Mouse (Mus musculus): Measurements from ENCODE around the gene Glis3. TPM values are rescaled to one million over a fixed set of nuclear protein-coding genes. Genes with fewer than 3 reads are reported as not detected.
A peak's percentile ranks its signal among the peaks of the same experiment; 100 is the strongest.

The Glis3 gene
- total RNA-seq, 2 experiments from 2014 or later, result 6.5 to 6.7 TPM

GRCm38 (mm10) chr19:28679291-28679775 lies 544 bp downstream of the Glis3 start:
- intact Hi-C loops (cut with DNase I), result no loop called here

GRCm38 (mm10) chr19:28678646-28679270 lies 1.1 kb downstream of the Glis3 start:
- TF ChIP-seq CTCF (IDR thresholded peaks at IDR 0.05), result no peak
- intact Hi-C loops (cut with DNase I), result no loop called here
- no peak for DNase-seq (ENCODE audit: extremely low spot score in 1 of 2, low spot score in 2 of 2)
- peak overlapping the region; percentile 59 for H3K4me3 ChIP-seq
- no peak overlapping the region for H3K27ac ChIP-seq

More at GRCm38 (mm10) chr19:28679291-28679775, 544 bp downstream of the Glis3 start:
- no peak for DNase-seq (ENCODE audit: extremely low spot score in 1 of 2, low spot score in 2 of 2)
- TF ChIP-seq CTCF (IDR thresholded peaks at IDR 0.05), result no peak
- Histone ChIP-seq H3K27ac (0 out of 2 replicates have a peak overlapping the region, but pooled peaks have one; percentile 11), H3K4me3 (peak overlapping the region; percentile 59)

GRCm38 (mm10) chr19:28677728-28678438 lies 2.0 kb downstream of the Glis3 start:
- TF ChIP-seq CTCF (IDR thresholded peaks at IDR 0.05), result no peak
- intact Hi-C loops (cut with DNase I), result no loop called here
- Histone ChIP-seq H3K4me3 (peak overlapping the region; percentile 59), H3K27ac (no peak overlapping the region)
- peak in 1 of 2 experiments; percentile 18 for DNase-seq (ENCODE audit: extremely low spot score in 1 of 2, low spot score in 2 of 2)

GRCm38 (mm10) chr19:28677045-28677727 lies 2.7 kb downstream of the Glis3 start:
- H3K4me3 ChIP-seq, result peak overlapping the region; percentile 59; the same call in 1 of the 2 replicates

GRCm38 (mm10) chr19:28663781-28664180 lies 16.1 kb downstream of the Glis3 start:
- Histone ChIP-seq H3K27ac (no peak overlapping the region), H3K4me3 (no peak overlapping the region)
- intact Hi-C loops (cut with DNase I), result no loop called here
- no peak for TF ChIP-seq CTCF (IDR thresholded peaks at IDR 0.05)
- no peak for DNase-seq (ENCODE audit: extremely low spot score in 1 of 2, low spot score in 2 of 2)

More at GRCm38 (mm10) chr19:28677045-28677727, 2.7 kb downstream of the Glis3 start:
- no peak for DNase-seq (ENCODE audit: extremely low spot score in 1 of 2, low spot score in 2 of 2)
- no peak; the same call in 1 of the 2 replicates for TF ChIP-seq CTCF (IDR thresholded peaks at IDR 0.05)
- no peak overlapping the region for H3K27ac ChIP-seq
- intact Hi-C loops (cut with DNase I), result no loop called here

- TF ChIP-seq CTCF (IDR thresholded peaks at IDR 0.05), result no peak
- intact Hi-C loops (cut with DNase I), result no loop called here
- no peak overlapping the region for H3K27ac ChIP-seq
- no peak for DNase-seq (ENCODE audit: extremely low spot score in 1 of 2, low spot score in 2 of 2)
- H3K4me3 ChIP-seq, result no peak overlapping the region
Measured at GRCm38 (mm10) chr19:28663148-28663547, 16.7 kb downstream of the Glis3 start.

- no peak for DNase-seq (ENCODE audit: extremely low spot score in 1 of 2, low spot score in 2 of 2)
- TF ChIP-seq CTCF (IDR thresholded peaks at IDR 0.05), result no peak
- intact Hi-C loops (cut with DNase I), result no loop called here
Measured at GRCm38 (mm10) chr19:28662474-28662873, 17.4 kb downstream of the Glis3 start.

GRCm38 (mm10) chr19:28660912-28661311 lies 19.0 kb downstream of the Glis3 start:
- Histone ChIP-seq H3K4me3 (no peak overlapping the region), H3K27ac (no peak overlapping the region)
- DNase-seq (ENCODE audit: extremely low spot score in 1 of 2, low spot score in 2 of 2), result no peak
- TF ChIP-seq CTCF (IDR thresholded peaks at IDR 0.05), result no peak
- intact Hi-C loops (cut with DNase I), result no loop called here

More at GRCm38 (mm10) chr19:28662474-28662873, 17.4 kb downstream of the Glis3 start:
- H3K4me3 ChIP-seq, result no peak overlapping the region
- no peak overlapping the region for H3K27ac ChIP-seq

- H3K4me3 ChIP-seq, result no peak overlapping the region
- no peak for TF ChIP-seq CTCF (IDR thresholded peaks at IDR 0.05)
- H3K27ac ChIP-seq, result no peak overlapping the region
- DNase-seq (ENCODE audit: extremely low spot score in 1 of 2, low spot score in 2 of 2), result no peak
- intact Hi-C loops (cut with DNase I), result no loop called here
Measured at GRCm38 (mm10) chr19:28657686-28658195, 22.1 kb downstream of the Glis3 start.

- no peak for DNase-seq (ENCODE audit: extremely low spot score in 1 of 2, low spot score in 2 of 2)
- H3K27ac ChIP-seq, result no peak overlapping the region
- intact Hi-C loops (cut with DNase I), result no loop called here
- TF ChIP-seq CTCF (IDR thresholded peaks at IDR 0.05), result no peak
- H3K4me3 ChIP-seq, result no peak overlapping the region
Measured at GRCm38 (mm10) chr19:28656882-28657281, 23.0 kb downstream of the Glis3 start.

GRCm38 (mm10) chr19:28655166-28655565 lies 24.7 kb downstream of the Glis3 start:
- no peak for DNase-seq (ENCODE audit: extremely low spot score in 1 of 2, low spot score in 2 of 2)
- H3K4me3 ChIP-seq, result no peak overlapping the region
- no peak for TF ChIP-seq CTCF (IDR thresholded peaks at IDR 0.05)
- intact Hi-C loops (cut with DNase I), result no loop called here
- no peak overlapping the region for H3K27ac ChIP-seq

GRCm38 (mm10) chr19:28650836-28651235 lies 29.0 kb downstream of the Glis3 start:
- intact Hi-C loops (cut with DNase I), result no loop called here
- H3K27ac ChIP-seq, result no peak overlapping the region
- DNase-seq (ENCODE audit: extremely low spot score in 1 of 2, low spot score in 2 of 2), result no peak
- TF ChIP-seq CTCF (IDR thresholded peaks at IDR 0.05), result no peak
- no peak overlapping the region for H3K4me3 ChIP-seq
